Mouse (Mus musculus): ENCODE data around the gene Catsper3. TPM values are rescaled to one million over a fixed set of nuclear protein-coding genes. Genes with fewer than 3 reads are reported as not detected.

Catsper3 gene
- total RNA-seq, 2 experiments from 2014 or later: not detected

GRCm38 (mm10) chr13:55847805-55848204, 63.4 kb downstream of the Catsper3 start:
- ATAC-seq (replicated peaks; ENCODE audit: poor library complexity, severe bottlenecking): 0 out of 2 replicates have a peak, but pooled peaks have one; percentile 22

GRCm38 (mm10) chr13:55848604-55849190, 64.3 kb downstream of the Catsper3 start:
- ATAC-seq (replicated peaks; ENCODE audit: poor library complexity, severe bottlenecking): no peak

DNA sequence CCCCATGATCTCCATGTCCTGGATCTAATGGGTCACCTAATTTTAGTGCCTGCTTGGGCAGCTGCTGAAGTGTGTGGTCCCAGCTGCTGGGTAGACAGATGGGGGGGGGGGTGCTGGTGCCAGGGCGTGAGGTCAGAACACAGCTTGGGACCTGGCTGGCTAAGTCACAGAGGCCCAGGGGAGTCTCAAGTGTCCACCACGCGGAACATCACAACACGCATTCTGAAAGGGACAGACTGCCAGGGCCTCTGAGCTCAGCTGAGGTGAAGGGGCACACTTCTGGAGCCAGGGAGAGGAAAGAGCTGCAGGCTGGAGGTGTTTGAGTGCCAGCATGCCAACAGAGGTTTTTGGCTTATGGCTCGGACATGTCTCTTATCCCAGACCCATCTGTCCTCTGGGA, 66.4 kb downstream of the Catsper3 start:
- no peak for ATAC-seq (replicated peaks; ENCODE audit: poor library complexity, severe bottlenecking)

GRCm38 (mm10) chr13:55852205-55852604, 67.8 kb downstream of the Catsper3 start:
- ATAC-seq (replicated peaks; ENCODE audit: poor library complexity, severe bottlenecking): no peak

DNA sequence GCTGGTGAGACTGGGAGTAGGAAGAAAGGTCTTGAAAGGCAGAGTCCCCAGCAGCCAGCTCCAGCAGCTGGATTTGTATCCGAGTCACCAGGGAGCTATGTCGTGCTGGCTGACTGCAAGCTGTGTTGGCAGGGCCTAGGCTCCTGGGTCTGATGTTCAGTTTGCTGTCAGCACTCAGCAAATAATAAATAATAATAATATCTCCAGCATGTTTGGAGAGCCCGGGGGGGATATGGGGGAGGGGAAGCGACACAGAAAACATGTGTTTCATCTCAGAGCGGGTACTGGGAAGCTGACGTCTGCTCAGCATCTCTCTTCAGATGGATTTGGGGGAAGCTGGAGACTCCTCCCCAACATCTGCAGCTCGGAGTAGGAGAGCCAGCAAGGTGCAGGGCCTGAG, 71.4 kb downstream of the Catsper3 start:
- ATAC-seq (replicated peaks; ENCODE audit: poor library complexity, severe bottlenecking): no peak

- ATAC-seq (replicated peaks; ENCODE audit: poor library complexity, severe bottlenecking): peak; percentile 92
Measured at GRCm38 (mm10) chr13:55858463-55858862, 74.1 kb downstream of the Catsper3 start.

Other genes with a start within 250 kb of the Catsper3 start
- 54.4 and 69.5 TPM in 2 replicates for gene Ddx41, start 247.9 kb upstream of the Catsper3 start, total RNA-seq (2014; fragmentation: Nextera tagmentation)
- 73.7 and 81.8 TPM in 2 replicates for gene Ddx41, start 247.9 kb upstream of the Catsper3 start, total RNA-seq (2017)
- gene Fam193b, start 213.4 kb upstream of the Catsper3 start, total RNA-seq (2014; fragmentation: Nextera tagmentation): 36.0 and 59.5 TPM in 2 replicates
- gene Fam193b, start 213.4 kb upstream of the Catsper3 start, total RNA-seq (2017): 28.4 and 31.9 TPM in 2 replicates
- gene Tmed9, start 210.8 kb upstream of the Catsper3 start, total RNA-seq (2014; fragmentation: Nextera tagmentation): 117 and 127 TPM in 2 replicates
- 229 and 241 TPM in 2 replicates for gene Tmed9, start 210.8 kb upstream of the Catsper3 start, total RNA-seq (2017)
- 10.8 and 15.3 TPM in 2 replicates for gene B4galt7, start 184.7 kb upstream of the Catsper3 start, total RNA-seq (2014; fragmentation: Nextera tagmentation)
- 14.0 and 18.1 TPM in 2 replicates for gene B4galt7, start 184.7 kb upstream of the Catsper3 start, total RNA-seq (2017)
- 33.9 and 46.9 TPM in 2 replicates for gene Caml, start 161.6 kb upstream of the Catsper3 start, total RNA-seq (2014; fragmentation: Nextera tagmentation)
- gene Caml, start 161.6 kb upstream of the Catsper3 start, total RNA-seq (2017): 33.0 and 49.9 TPM in 2 replicates
- gene Ddx46, start 149.5 kb upstream of the Catsper3 start, total RNA-seq (2014; fragmentation: Nextera tagmentation): 57.5 and 73.9 TPM in 2 replicates
- 113 and 128 TPM in 2 replicates for gene Ddx46, start 149.5 kb upstream of the Catsper3 start, total RNA-seq (2017)
- gene B230219D22Rik, start 91.4 kb upstream of the Catsper3 start, total RNA-seq (2014; fragmentation: Nextera tagmentation): 49.1 and 59.0 TPM in 2 replicates
- 31.0 and 39.0 TPM in 2 replicates for gene B230219D22Rik, start 91.4 kb upstream of the Catsper3 start, total RNA-seq (2017)
- 19.7 and 34.3 TPM in 2 replicates for gene Txndc15, start 69.9 kb upstream of the Catsper3 start, total RNA-seq (2014; fragmentation: Nextera tagmentation)
- 52.1 and 53.5 TPM in 2 replicates for gene Txndc15, start 69.9 kb upstream of the Catsper3 start, total RNA-seq (2017)
- gene Pcbd2, start 57.2 kb upstream of the Catsper3 start, total RNA-seq (2014; fragmentation: Nextera tagmentation): 47.4 and 48.2 TPM in 2 replicates
- 6.9 and 30.3 TPM in 2 replicates for gene Pcbd2, start 57.2 kb upstream of the Catsper3 start, total RNA-seq (2017)
- gene Pitx1, start 51.6 kb downstream of the Catsper3 start, total RNA-seq (2014; fragmentation: Nextera tagmentation): not detected in 2 replicates
- gene Pitx1, start 51.6 kb downstream of the Catsper3 start, total RNA-seq (2017): not detected in 2 replicates

All from granulocyte monocyte progenitor cell, adult 5-6 weeks (primary cell).